Comparison of ENCODE assay signal across 14 mouse cellular contexts in the genomic region with DNA sequence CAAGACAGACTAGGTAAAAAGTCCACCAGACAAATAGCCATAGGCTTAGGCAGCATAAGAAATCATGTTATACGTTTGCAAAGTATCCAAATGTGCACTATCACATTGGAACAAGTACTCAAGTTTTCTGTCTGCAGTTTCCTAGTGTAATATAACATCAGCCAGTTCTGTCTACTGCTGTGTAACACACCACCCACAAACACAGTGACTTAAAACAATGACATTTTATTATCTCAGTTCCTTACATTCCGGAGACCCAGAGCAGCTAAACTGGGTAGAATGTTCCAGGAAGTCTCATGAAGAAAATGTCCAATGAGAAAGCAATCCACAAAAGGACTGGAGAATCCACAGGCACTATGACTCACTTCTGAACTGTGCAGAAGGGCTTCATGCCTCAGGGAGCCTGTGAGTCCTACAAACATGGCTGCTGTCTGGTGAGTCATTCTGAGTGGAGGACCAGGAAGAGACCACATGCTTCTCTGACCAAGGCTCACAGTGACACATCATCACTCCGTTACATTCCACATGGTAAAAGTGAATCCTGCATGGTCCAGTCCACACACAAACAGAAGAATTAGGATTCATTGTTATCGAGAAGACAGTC. TPM values are rescaled to one million over a fixed set of nuclear protein-coding genes. Genes with fewer than 3 reads are reported as not detected.
DNase-seq lines count a peak whose midpoint lies in the region; ATAC-seq lines count a peak whose summit lies in the region.
"Had no signal": no experiment of that assay in that cellular context is flagged by ENCODE, and none has a peak within 500 bp of the region (broad histone marks: within the 10 kb centered on the region; RNA-seq: fewer than 3 reads in every experiment).

No protein-coding gene starts in this region.

- no peaks in the 10 kb centered on the region for H3K36me3 ChIP-seq in heart, embryonic 15.5 days
- no peaks in the 10 kb centered on the region for H3K36me3 ChIP-seq in forebrain, embryonic 11.5 days (ENCODE audit: control insufficient read depth, insufficient read depth, low read length)
- H3K36me3 ChIP-seq: embryonic facial prominence, embryonic 13.5 days; G1E; hindbrain, embryonic 10.5 days had no signal

- ATAC-seq in heart, embryonic 15.5 days (replicated peaks; ENCODE audit: insufficient number of reproducible peaks, insufficient read depth, low FRiP score, low read depth), result peak; percentile 39; the same call in 1 of the 2 replicates
- peak; percentile 17; the same call in 1 of the 2 replicates for ATAC-seq in granulocyte monocyte progenitor cell, adult 5-6 weeks (replicated peaks; ENCODE audit: poor library complexity, severe bottlenecking)
- ATAC-seq in forebrain, embryonic 11.5 days (replicated peaks; ENCODE audit: low FRiP score), result no peak

- no peak overlapping the region for H3K4me3 ChIP-seq in heart, embryonic 15.5 days
- no peak overlapping the region for H3K4me3 ChIP-seq in forebrain, embryonic 11.5 days (ENCODE audit: low read depth, low read length)
- H3K4me3 ChIP-seq: embryonic facial prominence, embryonic 13.5 days; hindbrain, embryonic 10.5 days had no signal

- no peak overlapping the region for H3K4me2 ChIP-seq in heart, embryonic 15.5 days
- no peak overlapping the region for H3K4me2 ChIP-seq in forebrain, embryonic 11.5 days (ENCODE audit: low read depth, low read length, severe bottlenecking)
- H3K4me2 ChIP-seq: embryonic facial prominence, embryonic 13.5 days had no signal

- intact Hi-C loops in heart, postnatal 36 days (cut with DNase I), result no loop called here

- 0 out of 2 replicates have a peak overlapping the region, but pooled peaks have one; percentile 16 for H3K27ac ChIP-seq in heart, embryonic 15.5 days
- no peak overlapping the region for H3K27ac ChIP-seq in forebrain, embryonic 11.5 days (ENCODE audit: low read depth, low read length)
- H3K27ac ChIP-seq: embryonic facial prominence, embryonic 13.5 days; hindbrain, embryonic 10.5 days had no signal

- WGBS in heart, embryonic 15.5 days, result 63% methylated on average over 4 of the region's 4 CpGs
- 84% methylated on average over 4 of the region's 4 CpGs for WGBS in forebrain, embryonic 11.5 days

- no peaks in the 10 kb centered on the region for H3K9me3 ChIP-seq in heart, embryonic 15.5 days (replicated peaks)
- H3K9me3 ChIP-seq in forebrain, embryonic 11.5 days (ENCODE audit: control insufficient read depth, low read length), result no peaks in the 10 kb centered on the region
- H3K9me3 ChIP-seq: embryonic facial prominence, embryonic 13.5 days; G1E; hindbrain, embryonic 10.5 days had no signal

- no peak for DNase-seq in heart, postnatal 36 days
- DNase-seq in 3134 (ENCODE audit: extremely low read depth, insufficient read length, low spot score) (peak; percentile 76), 416B (ENCODE audit: low read depth) (peak; percentile 89)
- no peak for DNase-seq in forebrain, embryonic 11.5 days (ENCODE audit: low spot score)
- no peak for DNase-seq in cerebellum, adult 18-20 months
- no peak for DNase-seq in thymus, postnatal 4 days
- DNase-seq: cerebellum, postnatal 25 days; kidney, postnatal 10 days; layer of hippocampus, postnatal 36 days had no signal

- peaks cover 5% of the 10 kb centered on the region; the same call in 1 of the 2 replicates for H3K4me1 ChIP-seq in heart, embryonic 15.5 days (replicated peaks)
- H3K4me1 ChIP-seq in forebrain, embryonic 11.5 days (replicated peaks; ENCODE audit: control insufficient read depth, insufficient read depth, low read length), result no peaks in the 10 kb centered on the region
- H3K4me1 ChIP-seq: embryonic facial prominence, embryonic 13.5 days had no signal

- no peak overlapping the region for H3K9ac ChIP-seq in heart, embryonic 15.5 days
- no peak overlapping the region for H3K9ac ChIP-seq in forebrain, embryonic 11.5 days (ENCODE audit: low read length)
- H3K9ac ChIP-seq: embryonic facial prominence, embryonic 13.5 days had no signal

- H3K27me3 ChIP-seq in heart, embryonic 15.5 days, result no peaks in the 10 kb centered on the region
- no peaks in the 10 kb centered on the region for H3K27me3 ChIP-seq in forebrain, embryonic 11.5 days (ENCODE audit: control insufficient read depth, insufficient read depth, low read length)
- H3K27me3 ChIP-seq: embryonic facial prominence, embryonic 13.5 days had no signal

RNA-seq across cellular contexts. Expression of gene Klf6, which starts 24.0 kb away (rescaled TPM):
- 75.0 and 80.9 TPM in 2 replicates for polyA plus RNA-seq in heart, embryonic 15.5 days (2015; fragmentation: Nextera tagmentation; extraction: Ambion mirVana)
- total RNA-seq in heart, postnatal 36 days (2021), result 10 to 100 TPM; 52.0 to 65.6 TPM
- total RNA-seq in granulocyte monocyte progenitor cell, adult 5-6 weeks (2014; fragmentation: Nextera tagmentation), result 8.9 and 11.3 TPM in 2 replicates
- 59.3 and 73.1 TPM in 2 replicates for total RNA-seq in granulocyte monocyte progenitor cell, adult 5-6 weeks (2017)
- 49.5 and 51.8 TPM in 2 replicates for polyA plus RNA-seq in forebrain, embryonic 11.5 days (2014; fragmentation: Nextera tagmentation; extraction: Ambion mirVana)

Comparison
In these comparisons a context has a peak if more than half of its experiments do, and no peak if none do; other contexts are left out.
1. DNase-seq: peak in 3134 (single experiment) and 416B (single experiment); none in heart, postnatal 36 days (0 of 2), forebrain, embryonic 11.5 days (single experiment), cerebellum, adult 18-20 months (0 of 2) and thymus, postnatal 4 days (single experiment).